Mouse (Mus musculus) hindbrain, postnatal 0 days (tissue): ENCODE measurements at regions not wholly inside any gene's neighbourhood (a gene's known extent, or its start where the extent isn't known, plus 50 kb on each side); places are given as distances from the start of the nearest gene placed in this dataset.

Experiments
- ATAC-seq: fragments of 200-750 bp; cut with Nextera tagmentation; 2 replicates; pipeline ENCODE4 v1.8.0; 2017; ENCODE audit warnings: mild to moderate bottlenecking, moderate TSS enrichment, moderate library complexity
- DNase-seq: peaks from one replicate; pipeline ENCODE4 v3.0.0-alpha.2; 2015; ENCODE audit warnings: low spot score
- H3K27ac ChIP-seq: fragments of 300-500 bp; sonication (generic); 2 replicates; pipeline ENCODE4 v1.5.1; 2014; ENCODE audit warnings: mild to moderate bottlenecking
- H3K27me3 ChIP-seq: fragments of 300-500 bp; sonication (generic); 2 replicates; pipeline ENCODE4 v1.6.1; 2014; ENCODE audit warnings: low read length, mixed read lengths; ENCODE audit not compliant: insufficient read depth
- H3K36me3 ChIP-seq: fragments of 300-500 bp; sonication (generic); 2 replicates; pipeline ENCODE4 v1.6.1; 2014; ENCODE audit warnings: low read length, mixed read lengths; ENCODE audit not compliant: insufficient read depth
- H3K4me1 ChIP-seq: fragments of 300-500 bp; sonication (generic); 2 replicates; pipeline ENCODE4 v1.6.1; 2014; ENCODE audit warnings: antibody characterized with exemption, low read length, mixed read lengths; ENCODE audit not compliant: insufficient read depth
- H3K4me2 ChIP-seq: fragments of 300-500 bp; sonication (generic); 2 replicates; pipeline ENCODE4 v1.6.1; 2014; ENCODE audit warnings: low read depth, mild to moderate bottlenecking, low read length, moderate library complexity, mixed read lengths
- H3K4me3 ChIP-seq: fragments of 300-500 bp; sonication (generic); 2 replicates; pipeline ENCODE4 v1.5.1; 2014; ENCODE audit warnings: low read length
- H3K9ac ChIP-seq: fragments of 300-500 bp; sonication (generic); replicated peaks from 2 replicates; pipeline ENCODE4 v1.6.1; 2014; ENCODE audit warnings: mild to moderate bottlenecking, low read length, moderate library complexity, mixed read lengths
- H3K9me3 ChIP-seq: fragments of 300-500 bp; sonication (generic); 2 replicates; pipeline ENCODE4 v1.6.1; 2016; ENCODE audit warnings: low read length, mixed read lengths
- CTCF ChIP-seq: IDR thresholded peaks from 2 replicates; pipeline ENCODE4 v1.5.1; 2016; ENCODE audit warnings: antibody characterized with exemption, control low read depth, low read depth
- WGBS: fragments of 180-500 bp; shearing (Covaris S2); extraction: QIAGEN DNeasy Blood & Tissue Kit; methylation state at CpG from one replicate; pipeline ENCODE4 v1.1.7; 2014; 5-methylcytosine and 5-hydroxymethylcytosine counted together

DNA sequence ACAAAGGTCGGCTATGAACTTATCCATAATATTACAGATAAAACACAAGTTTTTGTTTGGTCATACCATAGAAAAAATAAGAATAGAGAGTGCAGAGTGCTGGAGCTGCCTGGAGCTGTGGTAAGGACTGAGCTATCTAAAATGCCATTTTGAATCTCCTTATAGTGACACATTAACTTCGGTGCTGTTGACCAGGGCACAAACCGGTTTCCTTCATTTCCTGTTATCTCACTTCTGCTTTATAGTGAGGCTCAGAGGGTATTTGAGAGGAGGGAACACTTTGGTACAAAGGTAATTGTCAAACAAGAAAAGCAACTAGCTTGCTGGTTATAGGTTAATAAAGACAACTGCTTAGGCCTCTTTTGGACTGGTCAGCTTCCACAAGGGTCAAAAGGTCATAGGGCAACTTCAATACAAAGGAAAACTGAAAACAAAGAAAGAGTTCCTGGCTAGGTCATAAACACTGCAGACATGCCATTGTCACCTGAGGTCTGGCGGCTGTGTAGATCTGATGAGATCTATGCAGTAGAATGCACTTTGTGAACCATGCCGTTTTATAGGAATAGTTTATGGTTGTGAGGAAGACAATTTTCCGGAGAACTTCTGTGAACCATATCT is 132.2 kb upstream of the Bmp2 start:
- 66% methylated on average over 6 of the region's 6 CpGs for WGBS
- no peaks in the 10 kb centered on the region for H3K9me3 ChIP-seq
- H3K36me3 ChIP-seq, result no peaks in the 10 kb centered on the region
- no peak overlapping the region for H3K4me3 ChIP-seq
- H3K4me1 ChIP-seq, result no peaks in the 10 kb centered on the region
- H3K27ac ChIP-seq, result no peak overlapping the region
- no peak for TF ChIP-seq CTCF
- no peak overlapping the region for H3K4me2 ChIP-seq
- ATAC-seq (no peak), DNase-seq (no peak)
- no peak overlapping the region for H3K9ac ChIP-seq
- no peaks in the 10 kb centered on the region for H3K27me3 ChIP-seq

DNA sequence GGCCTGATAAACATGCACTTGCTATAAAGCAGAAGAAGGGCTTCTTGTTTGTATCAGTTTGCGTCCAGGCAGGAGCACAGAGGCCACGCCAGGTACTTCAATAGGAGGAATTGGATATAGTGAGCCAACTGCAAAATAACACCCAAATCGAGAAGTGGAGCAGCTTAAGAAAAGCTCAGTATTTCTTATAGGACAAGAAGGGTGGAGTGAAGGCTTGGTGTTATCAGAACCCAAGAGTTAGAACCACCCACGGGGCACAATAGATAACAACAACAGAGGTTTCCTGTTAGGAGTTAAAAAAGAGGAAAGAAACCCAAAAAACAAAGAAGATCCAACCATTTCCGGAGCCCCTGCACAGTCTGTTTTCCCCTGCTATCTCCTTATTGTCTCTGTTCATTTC is 126.4 kb upstream of the Bmp2 start:
- no peak overlapping the region for H3K4me2 ChIP-seq
- H3K4me3 ChIP-seq, result no peak overlapping the region
- no peaks in the 10 kb centered on the region for H3K9me3 ChIP-seq
- no peak overlapping the region for H3K27ac ChIP-seq
- no peak for DNase-seq
- ATAC-seq, result no peak
- no peaks in the 10 kb centered on the region for H3K27me3 ChIP-seq
- no peaks in the 10 kb centered on the region for H3K36me3 ChIP-seq
- WGBS, result 89% methylated on average over 5 of the region's 5 CpGs
- TF ChIP-seq CTCF, result no peak
- H3K4me1 ChIP-seq, result no peaks in the 10 kb centered on the region
- H3K9ac ChIP-seq, result no peak overlapping the region

DNA sequence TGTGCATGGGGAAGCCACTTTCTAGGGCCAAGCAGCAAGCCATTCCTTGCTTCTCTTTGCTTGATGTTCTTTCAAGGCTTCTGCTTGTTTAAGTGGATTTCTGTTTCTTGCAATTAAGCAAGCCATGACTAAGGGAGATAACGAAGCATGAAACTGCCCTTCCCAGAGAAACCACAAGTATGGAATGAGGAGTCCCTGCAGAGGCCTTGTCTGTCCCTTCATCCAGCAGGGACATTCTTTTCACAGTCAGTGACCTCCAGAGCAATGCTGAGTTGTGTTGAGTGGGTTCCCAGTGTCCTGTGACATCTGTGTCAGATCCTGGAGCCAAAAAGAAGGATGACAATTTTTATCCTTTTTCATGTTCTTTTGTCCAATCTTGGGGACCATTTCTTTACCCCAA is 124.9 kb upstream of the Bmp2 start:
- H3K4me3 ChIP-seq, result no peak overlapping the region
- ATAC-seq (0 out of 2 replicates have a peak, but pooled peaks have one; percentile 51), DNase-seq (no peak)
- H3K9me3 ChIP-seq, result no peaks in the 10 kb centered on the region
- no peak overlapping the region for H3K4me2 ChIP-seq
- no peaks in the 10 kb centered on the region for H3K36me3 ChIP-seq
- H3K27me3 ChIP-seq, result no peaks in the 10 kb centered on the region
- no peak overlapping the region for H3K9ac ChIP-seq
- no peaks in the 10 kb centered on the region for H3K4me1 ChIP-seq
- no peak overlapping the region for H3K27ac ChIP-seq
- 21% methylated on average over 1 of the region's 1 CpGs for WGBS
- TF ChIP-seq CTCF, result no peak

DNA sequence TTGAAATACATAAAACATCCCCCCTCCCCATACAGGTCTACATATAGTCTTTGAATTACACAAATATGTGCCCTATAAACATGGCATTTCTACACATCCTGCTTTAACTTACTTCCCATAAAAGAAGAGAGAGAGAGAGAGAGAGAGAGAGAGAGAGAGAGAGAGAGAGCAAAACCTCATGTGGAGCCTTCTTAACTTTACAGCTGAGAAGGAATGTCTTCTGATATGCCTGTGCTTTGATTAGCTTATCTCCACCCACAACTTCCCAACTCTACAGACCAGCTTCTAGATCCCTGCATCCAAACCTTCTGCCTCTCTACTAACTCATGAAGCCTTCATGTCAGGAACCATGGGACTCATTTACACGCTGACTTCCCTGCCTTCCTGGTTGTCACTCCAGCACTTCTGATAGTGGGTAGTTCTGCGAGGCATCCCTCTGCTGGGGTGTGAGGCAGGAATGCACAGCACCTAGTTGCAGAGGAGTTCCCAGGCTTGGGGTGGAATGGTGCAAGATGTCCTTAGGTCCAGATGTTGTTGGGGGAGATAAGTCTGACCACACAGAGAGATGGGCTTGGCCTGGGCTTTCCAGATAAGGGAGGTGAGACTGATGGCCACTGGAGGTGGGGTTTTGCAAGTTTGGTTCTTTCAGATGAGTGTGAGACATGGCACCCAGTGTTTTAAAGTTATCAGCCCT is 122.4 kb upstream of the Bmp2 start:
- 89% methylated on average over 2 of the region's 2 CpGs for WGBS
- Histone ChIP-seq H3K9me3 (no peaks in the 10 kb centered on the region), H3K27me3 (no peaks in the 10 kb centered on the region), H3K9ac (no peak overlapping the region), H3K36me3 (no peaks in the 10 kb centered on the region), H3K4me1 (no peaks in the 10 kb centered on the region), H3K27ac (no peak overlapping the region), H3K4me3 (no peak overlapping the region), H3K4me2 (no peak overlapping the region)
- no peak for DNase-seq
- no peak for ATAC-seq
- no peak for TF ChIP-seq CTCF

DNA sequence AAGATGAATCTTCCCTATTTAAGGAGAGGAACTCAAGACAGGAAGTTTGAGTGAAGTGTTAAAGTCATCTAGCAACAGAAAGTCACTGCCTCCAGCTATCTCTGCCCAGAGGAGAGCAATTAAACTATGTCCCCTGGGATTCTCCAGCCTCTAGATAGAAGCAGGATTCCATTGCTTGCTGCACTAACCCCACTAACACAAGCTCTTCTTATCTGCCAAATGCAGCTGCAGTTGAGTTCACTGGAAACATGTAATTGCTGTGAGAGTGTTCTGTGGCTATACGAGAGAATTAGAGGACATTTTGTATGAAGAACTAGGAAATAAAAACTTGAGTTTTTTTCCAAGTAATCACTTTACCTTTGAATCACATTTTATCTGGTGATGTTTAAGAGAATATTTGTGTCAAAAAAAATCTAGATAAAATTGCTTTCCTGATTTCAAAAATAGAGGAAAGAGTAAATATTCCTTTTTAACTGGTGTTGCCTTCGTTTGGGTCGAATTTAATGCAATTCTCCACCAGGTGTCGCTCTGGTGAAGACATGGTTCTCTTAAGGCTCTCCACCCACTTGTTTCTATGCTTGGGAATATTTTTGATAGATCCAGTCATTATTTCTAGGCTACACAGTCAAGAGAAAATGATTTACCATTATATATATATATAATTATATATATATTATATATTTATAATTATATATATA is 121.1 kb upstream of the Bmp2 start:
- ATAC-seq (no peak), DNase-seq (peak; percentile 53)
- H3K4me3 ChIP-seq, result no peak overlapping the region
- peak; percentile 49 for TF ChIP-seq CTCF
- no peak overlapping the region for H3K9ac ChIP-seq
- no peak overlapping the region for H3K27ac ChIP-seq
- H3K4me1 ChIP-seq, result no peaks in the 10 kb centered on the region
- no peak overlapping the region for H3K4me2 ChIP-seq
- no peaks in the 10 kb centered on the region for H3K27me3 ChIP-seq
- WGBS, result 59% methylated on average over 4 of the region's 4 CpGs
- H3K9me3 ChIP-seq, result no peaks in the 10 kb centered on the region
- no peaks in the 10 kb centered on the region for H3K36me3 ChIP-seq

DNA sequence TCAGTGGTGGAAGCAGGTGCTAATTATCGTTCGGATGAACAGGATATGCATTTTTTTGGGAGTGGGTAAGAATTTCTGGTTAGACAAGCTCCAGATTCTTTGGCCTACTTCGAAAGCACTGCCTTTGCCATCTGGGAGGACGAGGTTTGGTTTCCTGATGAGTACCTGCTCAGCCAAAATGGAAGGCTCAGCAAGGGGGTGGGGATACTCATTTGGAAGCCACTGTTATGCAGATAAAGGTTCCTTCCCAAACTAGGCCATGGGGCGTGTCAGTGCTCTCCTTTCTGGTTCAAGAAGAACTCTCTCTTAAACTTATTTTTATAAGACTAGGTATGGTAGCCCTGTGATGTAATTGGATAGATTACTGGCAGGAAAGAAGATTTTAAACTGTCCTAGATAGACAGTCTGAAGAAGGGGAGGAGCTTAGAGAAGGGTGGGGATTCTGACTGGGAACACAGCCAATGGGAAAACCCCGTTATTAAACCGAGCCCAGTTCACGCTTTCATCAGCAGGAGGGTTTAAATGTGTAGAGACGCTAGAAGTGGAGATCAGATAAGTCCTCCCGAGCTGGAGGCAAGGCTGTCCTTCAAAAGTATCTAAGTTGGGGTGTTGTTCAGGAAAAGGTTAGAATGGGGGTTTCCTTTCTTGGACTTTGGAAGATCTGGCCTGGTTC is 119.7 kb upstream of the Bmp2 start:
- H3K4me3 ChIP-seq, result no peak overlapping the region
- H3K4me1 ChIP-seq, result no peaks in the 10 kb centered on the region
- no peak for DNase-seq
- no peaks in the 10 kb centered on the region for H3K36me3 ChIP-seq
- no peaks in the 10 kb centered on the region for H3K27me3 ChIP-seq
- H3K4me2 ChIP-seq, result no peak overlapping the region
- H3K27ac ChIP-seq, result no peak overlapping the region
- no peaks in the 10 kb centered on the region for H3K9me3 ChIP-seq
- TF ChIP-seq CTCF, result no peak
- 85% methylated on average over 10 of the region's 10 CpGs for WGBS
- H3K9ac ChIP-seq, result no peak overlapping the region
- ATAC-seq, result no peak
